Mouse (Mus musculus): Measurements from ENCODE around the gene Tbxas1. TPM values are rescaled to one million over a fixed set of nuclear protein-coding genes. Genes with fewer than 3 reads are reported as not detected.

The Tbxas1 gene
- polyA plus RNA-seq, 1 experiment from 2014 or later, result 1.4 TPM

GRCm38 (mm10) chr6:38881975-38882374, 6.8 kb downstream of the Tbxas1 start:
- peaks cover 18% of the 10 kb centered on the region for H3K4me1 ChIP-seq
- H3K4me3 ChIP-seq, result no peak overlapping the region
- peaks cover 4% of the 10 kb centered on the region; the same call in 1 of the 2 replicates for H3K27me3 ChIP-seq (ENCODE audit: insufficient read depth, poor library complexity, severe bottlenecking)
- DNase-seq (ENCODE audit: low spot score), result no peak
- no peaks in the 10 kb centered on the region for H3K9me3 ChIP-seq
- H3K27ac ChIP-seq, result no peak overlapping the region
- WGBS, result 61% methylated on average over 6 of the region's 6 CpGs
- no peaks in the 10 kb centered on the region for H3K36me3 ChIP-seq

- H3K9me3 ChIP-seq, result no peaks in the 10 kb centered on the region
- H3K27ac ChIP-seq, result no peak overlapping the region
- WGBS, result 73% methylated on average over 6 of the region's 6 CpGs
- no peak overlapping the region for H3K4me3 ChIP-seq
- no peaks in the 10 kb centered on the region for H3K36me3 ChIP-seq
- peaks cover 18% of the 10 kb centered on the region for H3K4me1 ChIP-seq
- H3K27me3 ChIP-seq (ENCODE audit: insufficient read depth, poor library complexity, severe bottlenecking), result peaks cover 4% of the 10 kb centered on the region; the same call in 1 of the 2 replicates
- DNase-seq (ENCODE audit: low spot score), result no peak
These were observed 7.5 kb downstream of the Tbxas1 start for GRCm38 (mm10) chr6:38882728-38883171.

GRCm38 (mm10) chr6:38884482-38884881, 9.3 kb downstream of the Tbxas1 start:
- no peaks in the 10 kb centered on the region for H3K36me3 ChIP-seq
- H3K9me3 ChIP-seq, result no peaks in the 10 kb centered on the region
- no peak for DNase-seq (ENCODE audit: low spot score)
- no peak overlapping the region for H3K4me3 ChIP-seq
- H3K27me3 ChIP-seq (ENCODE audit: insufficient read depth, poor library complexity, severe bottlenecking), result no peaks in the 10 kb centered on the region; the same call in 1 of the 2 replicates
- 39% methylated on average over 3 of the region's 3 CpGs for WGBS
- no peak overlapping the region for H3K27ac ChIP-seq
- H3K4me1 ChIP-seq, result peaks cover 18% of the 10 kb centered on the region

DNA sequence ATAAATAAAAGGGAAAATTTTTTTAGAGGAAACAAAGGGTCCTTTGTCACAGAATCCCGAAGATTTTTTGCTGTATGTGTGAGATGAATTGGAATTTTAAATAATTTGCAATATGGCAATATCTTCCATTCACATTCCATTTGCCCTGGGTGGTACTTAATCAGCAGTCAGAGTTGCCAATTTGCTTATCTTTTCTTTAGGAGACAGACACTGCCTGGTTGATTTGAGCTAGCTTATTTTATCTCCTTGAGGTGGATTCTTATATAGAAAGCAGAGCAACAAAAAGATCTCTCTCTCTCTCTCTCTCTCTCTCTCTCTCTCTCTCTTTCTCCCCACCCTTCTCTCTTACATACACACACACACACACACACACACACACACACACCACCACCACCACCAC, 9.9 kb downstream of the Tbxas1 start:
- Histone ChIP-seq H3K4me1 (peaks cover 18% of the 10 kb centered on the region), H3K27me3 (ENCODE audit: insufficient read depth, poor library complexity, severe bottlenecking) (no peaks in the 10 kb centered on the region; the same call in 1 of the 2 replicates), H3K4me3 (no peak overlapping the region), H3K36me3 (no peaks in the 10 kb centered on the region), H3K9me3 (no peaks in the 10 kb centered on the region), H3K27ac (0 out of 2 replicates have a peak overlapping the region, but pooled peaks have one; percentile 10)
- no peak for DNase-seq (ENCODE audit: low spot score)
- 61% methylated on average over 1 of the region's 1 CpGs for WGBS

DNA sequence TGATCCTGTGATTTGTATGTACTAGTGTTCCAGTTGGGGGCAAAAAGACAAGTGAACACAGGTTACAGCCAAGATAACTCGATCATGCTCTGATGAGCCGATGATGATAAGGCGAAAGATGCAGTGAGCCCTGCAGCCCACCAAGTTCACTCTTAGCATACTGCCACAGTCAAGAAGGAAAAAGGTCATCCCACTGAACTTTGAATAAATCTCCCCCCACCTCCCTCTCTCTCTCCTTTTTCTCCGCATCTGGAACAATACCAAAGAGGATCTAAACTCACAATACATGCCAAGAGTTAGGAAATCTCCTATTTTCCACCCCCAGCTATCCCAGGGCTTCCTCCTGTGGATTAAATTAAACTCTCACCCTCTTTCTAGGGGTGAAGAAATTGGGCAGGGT, 12.2 kb downstream of the Tbxas1 start:
- DNase-seq (ENCODE audit: low spot score), result no peak
- no peaks in the 10 kb centered on the region for H3K9me3 ChIP-seq
- H3K4me3 ChIP-seq, result no peak overlapping the region
- WGBS, result 80% methylated on average over 4 of the region's 4 CpGs
- H3K27me3 ChIP-seq (ENCODE audit: insufficient read depth, poor library complexity, severe bottlenecking), result no peaks in the 10 kb centered on the region; the same call in 1 of the 2 replicates
- H3K36me3 ChIP-seq, result no peaks in the 10 kb centered on the region
- peaks cover 17% of the 10 kb centered on the region for H3K4me1 ChIP-seq
- H3K27ac ChIP-seq, result no peak overlapping the region

- Histone ChIP-seq H3K36me3 (no peaks in the 10 kb centered on the region), H3K4me3 (no peak overlapping the region), H3K4me1 (peaks cover 11% of the 10 kb centered on the region), H3K27ac (no peak overlapping the region), H3K27me3 (ENCODE audit: insufficient read depth, poor library complexity, severe bottlenecking) (no peaks in the 10 kb centered on the region), H3K9me3 (no peaks in the 10 kb centered on the region)
- no peak for DNase-seq (ENCODE audit: low spot score)
- WGBS, result 70% methylated on average over 6 of the region's 6 CpGs
These were observed 14.0 kb downstream of the Tbxas1 start for GRCm38 (mm10) chr6:38889156-38889555.

- Histone ChIP-seq H3K27ac (no peak overlapping the region), H3K27me3 (ENCODE audit: insufficient read depth, poor library complexity, severe bottlenecking) (no peaks in the 10 kb centered on the region), H3K4me1 (peaks cover 4% of the 10 kb centered on the region), H3K36me3 (no peaks in the 10 kb centered on the region), H3K4me3 (no peak overlapping the region), H3K9me3 (no peaks in the 10 kb centered on the region)
- 52% methylated on average over 2 of the region's 2 CpGs for WGBS
- no peak for DNase-seq (ENCODE audit: low spot score)
These were observed 16.8 kb downstream of the Tbxas1 start for GRCm38 (mm10) chr6:38892017-38892416.

GRCm38 (mm10) chr6:38893615-38894014, 18.4 kb downstream of the Tbxas1 start:
- WGBS, result 78% methylated on average over 3 of the region's 3 CpGs
- Histone ChIP-seq H3K36me3 (no peaks in the 10 kb centered on the region), H3K27ac (no peak overlapping the region), H3K4me3 (no peak overlapping the region), H3K4me1 (peaks cover 9% of the 10 kb centered on the region), H3K9me3 (no peaks in the 10 kb centered on the region), H3K27me3 (ENCODE audit: insufficient read depth, poor library complexity, severe bottlenecking) (no peaks in the 10 kb centered on the region)
- no peak for DNase-seq (ENCODE audit: low spot score)

- no peaks in the 10 kb centered on the region for H3K27me3 ChIP-seq (ENCODE audit: insufficient read depth, poor library complexity, severe bottlenecking)
- H3K27ac ChIP-seq, result peak overlapping the region; percentile 64; the same call in 1 of the 2 replicates
- H3K36me3 ChIP-seq, result no peaks in the 10 kb centered on the region
- H3K9me3 ChIP-seq, result no peaks in the 10 kb centered on the region
- H3K4me1 ChIP-seq, result peaks cover 16% of the 10 kb centered on the region
- 67% methylated on average over 4 of the region's 4 CpGs for WGBS
- no peak overlapping the region for H3K4me3 ChIP-seq
- no peak for DNase-seq (ENCODE audit: low spot score)
These were observed 24.9 kb downstream of the Tbxas1 start for GRCm38 (mm10) chr6:38900073-38900472.

DNA sequence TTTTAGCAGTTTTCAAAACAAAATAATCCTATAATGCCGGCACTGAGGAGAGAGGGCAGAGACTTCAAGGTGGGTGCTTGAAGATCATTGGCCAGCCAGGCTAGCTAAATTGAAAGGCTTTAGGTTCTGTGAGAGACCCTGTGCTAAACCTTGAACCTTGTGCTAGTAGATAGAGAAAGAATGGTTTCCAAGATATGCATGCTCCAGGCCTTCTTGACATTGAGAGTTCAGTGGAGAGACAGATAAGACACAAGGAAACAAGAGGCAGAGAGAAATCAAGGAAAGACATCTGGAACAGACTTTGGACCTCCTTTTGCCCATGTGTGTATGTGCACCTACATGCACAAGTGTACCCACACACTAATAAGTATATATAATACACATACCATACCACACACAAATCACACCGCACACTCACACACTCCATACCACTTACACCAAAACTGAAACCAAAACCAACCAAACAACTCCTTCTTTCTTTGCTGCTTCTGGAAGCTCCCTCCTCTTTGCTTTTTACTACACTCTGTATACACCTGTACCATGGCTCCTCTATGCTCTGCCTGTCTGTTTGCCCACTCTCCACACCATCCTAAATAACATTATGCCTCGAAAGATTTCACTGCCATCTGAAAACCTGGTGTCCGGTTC, 25.4 kb downstream of the Tbxas1 start:
- no peaks in the 10 kb centered on the region for H3K27me3 ChIP-seq (ENCODE audit: insufficient read depth, poor library complexity, severe bottlenecking)
- no peaks in the 10 kb centered on the region for H3K9me3 ChIP-seq
- peak overlapping the region; percentile 64; the same call in 1 of the 2 replicates for H3K27ac ChIP-seq
- DNase-seq (ENCODE audit: low spot score), result no peak
- no peak overlapping the region for H3K4me3 ChIP-seq
- 75% methylated on average over 4 of the region's 4 CpGs for WGBS
- no peaks in the 10 kb centered on the region for H3K36me3 ChIP-seq
- H3K4me1 ChIP-seq, result peaks cover 16% of the 10 kb centered on the region

- 79% methylated on average over 4 of the region's 4 CpGs for WGBS
- no peaks in the 10 kb centered on the region for H3K9me3 ChIP-seq
These were observed 25.9 kb downstream of the Tbxas1 start for GRCm38 (mm10) chr6:38901152-38901551.

GRCm38 (mm10) chr6:38901636-38902035, 26.4 kb downstream of the Tbxas1 start:
- DNase-seq (ENCODE audit: low spot score), result no peak
- Histone ChIP-seq H3K36me3 (no peaks in the 10 kb centered on the region), H3K9me3 (no peaks in the 10 kb centered on the region), H3K4me3 (no peak overlapping the region), H3K27me3 (ENCODE audit: insufficient read depth, poor library complexity, severe bottlenecking) (no peaks in the 10 kb centered on the region), H3K27ac (peak overlapping the region; percentile 49), H3K4me1 (peaks cover 16% of the 10 kb centered on the region)
- 56% methylated on average over 3 of the region's 3 CpGs for WGBS

More at GRCm38 (mm10) chr6:38901152-38901551, 25.9 kb downstream of the Tbxas1 start:
- Histone ChIP-seq H3K36me3 (no peaks in the 10 kb centered on the region), H3K27me3 (ENCODE audit: insufficient read depth, poor library complexity, severe bottlenecking) (no peaks in the 10 kb centered on the region), H3K4me1 (peaks cover 16% of the 10 kb centered on the region), H3K27ac (peak overlapping the region; percentile 49), H3K4me3 (no peak overlapping the region)
- DNase-seq (ENCODE audit: low spot score), result no peak

GRCm38 (mm10) chr6:38902820-38903439, 27.7 kb downstream of the Tbxas1 start:
- Histone ChIP-seq H3K27me3 (ENCODE audit: insufficient read depth, poor library complexity, severe bottlenecking) (no peaks in the 10 kb centered on the region), H3K27ac (0 out of 2 replicates have a peak overlapping the region, but pooled peaks have one; percentile 38), H3K4me3 (no peak overlapping the region), H3K4me1 (peaks cover 7% of the 10 kb centered on the region), H3K36me3 (no peaks in the 10 kb centered on the region), H3K9me3 (no peaks in the 10 kb centered on the region)
- 88% methylated on average over 10 of the region's 10 CpGs for WGBS
- no peak for DNase-seq (ENCODE audit: low spot score)

Measured in heart, embryonic 10.5 days (tissue).